Mouse (Mus musculus) bone marrow macrophage, adult 2 months (primary cell): ENCODE measurements at regions not wholly inside any gene's neighbourhood (a gene's known extent, or its start where the extent isn't known, plus 50 kb on each side); places are given as distances from the start of the nearest gene placed in this dataset.

ENCODE experiments used
- CTCF ChIP-seq: IDR thresholded peaks from 2 replicates; pipeline ENCODE4 v1.5.1; 2012; ENCODE audit warnings: low read depth, mild to moderate bottlenecking, low read length, moderate library complexity
- POLR2A ChIP-seq: IDR thresholded peaks from 2 replicates; pipeline ENCODE4 v1.6.1; 2012; ENCODE audit warnings: mild to moderate bottlenecking, low read depth, low read length, borderline replicate concordance

DNA sequence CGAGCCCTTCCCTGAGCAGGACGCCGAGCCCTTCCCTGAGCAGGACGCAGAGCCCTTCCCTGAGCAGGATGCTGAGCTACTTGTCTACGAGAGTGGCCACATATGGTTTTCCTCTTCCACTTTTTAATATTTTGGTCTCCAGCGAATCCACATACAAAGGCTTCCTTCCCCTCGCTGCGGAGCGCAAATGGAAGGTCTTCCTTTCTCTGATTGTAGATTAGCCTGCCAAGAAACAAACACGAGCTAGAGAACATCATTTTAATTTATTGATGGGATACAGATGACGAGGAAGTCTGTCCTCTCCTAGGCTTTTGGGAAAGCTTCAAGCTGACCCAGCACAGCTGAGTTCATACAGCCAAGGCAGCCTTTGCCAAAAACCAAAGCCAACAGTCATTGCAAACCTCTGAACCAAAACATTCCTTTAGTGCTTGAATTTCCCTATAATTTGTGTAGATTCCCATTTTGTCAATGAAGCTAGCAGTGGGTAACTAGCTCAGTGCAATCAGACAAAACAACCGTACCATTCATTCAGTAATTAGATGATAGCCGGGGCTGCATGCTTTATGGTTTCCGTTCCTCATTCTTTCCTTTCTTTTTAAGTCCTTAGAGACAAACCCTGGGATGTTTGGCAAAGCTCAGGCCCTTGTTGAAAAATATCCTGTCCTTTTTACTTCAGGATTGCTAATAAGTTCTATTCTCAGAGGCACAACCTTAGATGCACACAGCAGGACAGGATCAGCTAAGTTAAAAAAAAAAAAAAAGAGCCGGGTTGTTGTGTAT is 83.1 kb upstream of the Spry2 start:
- TF ChIP-seq CTCF (no peak), POLR2A (no peak)
